Mouse (Mus musculus): ENCODE results near the gene Atm. TPM values are rescaled to one million over a fixed set of nuclear protein-coding genes. Genes with fewer than 3 reads are reported as not detected.

Gene Atm
- polyA plus RNA-seq, 1 experiment from 2014 or later = 12.9 TPM

DNA sequence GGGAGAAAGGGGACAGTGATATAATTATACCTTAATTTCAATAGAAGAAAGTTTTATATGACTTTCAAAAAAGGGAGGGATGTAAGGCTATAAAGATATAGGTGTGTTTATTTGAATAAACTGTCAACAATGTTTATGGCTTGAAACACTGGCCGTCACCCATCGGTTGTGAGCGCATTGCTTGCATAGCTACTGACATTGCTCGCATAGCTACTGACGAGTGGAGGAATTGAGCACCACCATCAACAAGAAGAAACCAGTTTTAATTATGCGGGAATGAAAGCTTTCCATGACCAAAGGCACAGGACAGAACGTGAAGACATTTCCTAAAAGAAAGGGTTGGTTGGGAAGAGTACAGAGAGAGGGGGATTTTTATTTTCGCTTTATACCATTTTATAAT, 135.4 kb downstream of the Atm start:
- WGBS = 91% methylated on average over 8 of the region's 8 CpGs

DNA sequence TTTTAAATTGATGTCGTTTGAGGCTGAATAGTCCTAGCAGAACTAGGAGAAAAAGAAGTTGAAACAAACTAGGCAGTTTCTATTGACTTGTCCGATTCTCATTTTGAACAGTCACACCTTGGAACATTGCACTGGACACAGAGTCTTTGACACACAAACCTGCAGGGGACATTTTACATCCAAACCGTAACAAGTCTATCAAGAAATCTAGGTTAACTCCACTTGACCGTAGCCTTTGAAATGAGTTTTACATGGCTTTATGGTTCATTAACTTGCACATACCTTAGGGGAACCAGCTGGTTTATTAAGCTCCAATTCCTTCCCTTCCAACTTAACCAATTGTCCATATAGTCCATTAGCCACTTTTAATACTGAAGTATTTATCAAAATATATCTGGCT, 135.8 kb downstream of the Atm start:
- no peak for ATAC-seq
- Histone ChIP-seq H3K4me3 (replicated peaks; ENCODE audit: low read length) (no peak overlapping the region), H3K4me2 (ENCODE audit: low read length) (no peak overlapping the region), H3K27me3 (replicated peaks; ENCODE audit: control insufficient read depth, insufficient read depth, low read length) (no peaks in the 10 kb centered on the region), H3K9me3 (ENCODE audit: control insufficient read depth, low read length) (no peaks in the 10 kb centered on the region), H3K4me1 (replicated peaks; ENCODE audit: control insufficient read depth, insufficient read depth, low read length) (peaks cover 10% of the 10 kb centered on the region; the same call in 1 of the 2 replicates), H3K9ac (replicated peaks; ENCODE audit: low read depth, low read length) (no peak overlapping the region), H3K36me3 (ENCODE audit: control insufficient read depth, insufficient read depth) (no peaks in the 10 kb centered on the region), H3K27ac (ENCODE audit: low read length) (no peak overlapping the region)
- 85% methylated on average over 4 of the region's 4 CpGs for WGBS

More for the DNA sequence above, 135.4 kb downstream of the Atm start:
- no peak overlapping the region for H3K9ac ChIP-seq (replicated peaks; ENCODE audit: low read depth, low read length)
- H3K4me3 ChIP-seq (replicated peaks; ENCODE audit: low read length) = no peak overlapping the region
- no peak overlapping the region for H3K4me2 ChIP-seq (ENCODE audit: low read length)
- H3K4me1 ChIP-seq (replicated peaks; ENCODE audit: control insufficient read depth, insufficient read depth, low read length) = peaks cover 10% of the 10 kb centered on the region; the same call in 1 of the 2 replicates
- no peaks in the 10 kb centered on the region for H3K27me3 ChIP-seq (replicated peaks; ENCODE audit: control insufficient read depth, insufficient read depth, low read length)
- no peaks in the 10 kb centered on the region for H3K9me3 ChIP-seq (ENCODE audit: control insufficient read depth, low read length)
- no peak overlapping the region for H3K27ac ChIP-seq (ENCODE audit: low read length)
- no peak for ATAC-seq
- H3K36me3 ChIP-seq (ENCODE audit: control insufficient read depth, insufficient read depth) = no peaks in the 10 kb centered on the region

DNA sequence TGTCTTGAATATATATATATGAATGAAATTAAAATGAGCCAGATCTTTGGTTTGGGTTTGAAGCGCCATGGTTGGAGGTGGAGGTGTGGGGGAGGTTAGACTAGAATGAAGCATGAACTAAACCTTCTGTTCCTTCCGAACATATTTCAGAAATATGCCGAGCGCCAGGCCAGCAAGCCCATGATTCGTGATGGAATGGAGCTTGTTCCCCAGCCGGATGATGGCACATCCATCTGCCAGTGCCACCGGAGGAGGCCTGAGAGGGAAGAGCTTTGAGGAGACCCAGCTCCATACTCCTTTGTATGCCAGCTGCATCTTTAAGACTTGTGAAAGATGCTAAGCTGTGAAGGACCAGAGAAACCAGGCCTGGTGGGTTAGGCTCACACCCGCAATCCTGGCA, 137.0 kb downstream of the Atm start:
- Histone ChIP-seq H3K27ac (ENCODE audit: low read length) (no peak overlapping the region), H3K9me3 (ENCODE audit: control insufficient read depth, low read length) (no peaks in the 10 kb centered on the region), H3K27me3 (replicated peaks; ENCODE audit: control insufficient read depth, insufficient read depth, low read length) (no peaks in the 10 kb centered on the region), H3K4me1 (replicated peaks; ENCODE audit: control insufficient read depth, insufficient read depth, low read length) (peaks cover 8% of the 10 kb centered on the region; the same call in 1 of the 2 replicates), H3K36me3 (ENCODE audit: control insufficient read depth, insufficient read depth) (no peaks in the 10 kb centered on the region), H3K4me2 (ENCODE audit: low read length) (no peak overlapping the region), H3K4me3 (replicated peaks; ENCODE audit: low read length) (no peak overlapping the region), H3K9ac (replicated peaks; ENCODE audit: low read depth, low read length) (no peak overlapping the region)
- ATAC-seq = no peak
- 95% methylated on average over 8 of the region's 8 CpGs for WGBS

DNA sequence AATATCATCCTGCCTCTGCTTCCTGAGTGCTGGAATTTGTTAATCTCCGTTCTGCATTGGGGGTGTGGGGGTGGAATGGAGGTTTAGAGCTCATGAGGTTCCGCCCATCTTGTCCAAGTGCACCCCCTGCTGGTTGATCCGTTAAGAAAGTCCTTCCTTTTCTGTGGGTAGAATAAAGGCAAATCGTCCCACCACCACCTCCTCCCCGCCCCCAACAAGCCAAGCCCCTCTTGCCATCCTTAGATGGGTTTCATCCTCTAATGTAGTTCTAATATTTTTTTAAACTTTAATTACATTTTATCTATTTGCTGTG, 138.2 kb downstream of the Atm start:
- H3K4me2 ChIP-seq (ENCODE audit: low read length) = no peak overlapping the region
- H3K9ac ChIP-seq (replicated peaks; ENCODE audit: low read depth, low read length) = no peak overlapping the region
- no peaks in the 10 kb centered on the region for H3K9me3 ChIP-seq (ENCODE audit: control insufficient read depth, low read length)
- no peaks in the 10 kb centered on the region for H3K27me3 ChIP-seq (replicated peaks; ENCODE audit: control insufficient read depth, insufficient read depth, low read length)
- no peak overlapping the region for H3K27ac ChIP-seq (ENCODE audit: low read length)
- 13% methylated on average over 5 of the region's 5 CpGs for WGBS
- H3K36me3 ChIP-seq (ENCODE audit: control insufficient read depth, insufficient read depth) = no peaks in the 10 kb centered on the region
- no peak overlapping the region for H3K4me3 ChIP-seq (replicated peaks; ENCODE audit: low read length)
- ATAC-seq = no peak
- peaks cover 8% of the 10 kb centered on the region; the same call in 1 of the 2 replicates for H3K4me1 ChIP-seq (replicated peaks; ENCODE audit: control insufficient read depth, insufficient read depth, low read length)

DNA sequence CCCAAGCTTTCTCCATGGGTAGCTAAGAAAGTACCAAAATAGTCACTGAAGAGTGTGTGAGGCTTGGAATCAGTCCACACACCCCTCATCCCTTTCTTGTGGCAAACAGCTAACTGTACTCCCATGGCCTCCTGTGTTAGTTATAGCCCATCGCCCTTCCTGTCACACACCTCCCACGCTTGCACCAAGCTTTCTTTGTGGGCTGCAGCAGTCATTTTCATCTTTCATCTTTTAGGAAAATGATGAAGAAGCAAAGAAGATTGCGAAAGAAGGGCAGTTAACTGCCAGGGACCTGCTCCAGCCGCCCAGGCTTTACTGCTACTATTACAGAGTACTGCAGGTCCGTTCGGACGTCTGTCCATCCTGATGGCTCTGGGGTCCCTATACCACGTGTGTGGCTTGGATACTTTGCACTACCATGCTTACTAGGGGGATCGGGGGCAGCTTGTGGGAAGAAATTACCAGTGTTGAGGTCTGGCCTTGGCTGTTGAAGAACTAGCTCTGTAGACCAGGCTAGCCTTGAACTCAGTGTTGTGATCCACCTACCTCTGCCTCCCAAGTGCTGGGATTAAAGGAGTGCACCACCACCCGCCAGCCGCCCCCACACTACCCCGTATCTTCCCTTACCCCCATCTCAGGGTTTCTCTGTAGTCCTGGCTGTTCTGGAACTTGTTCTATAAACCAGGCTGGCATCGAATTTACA, 138.7 kb downstream of the Atm start:
- no peak for ATAC-seq
- no peaks in the 10 kb centered on the region for H3K9me3 ChIP-seq (ENCODE audit: control insufficient read depth, low read length)
- H3K27ac ChIP-seq (ENCODE audit: low read length) = no peak overlapping the region
- H3K4me3 ChIP-seq (replicated peaks; ENCODE audit: low read length) = no peak overlapping the region
- peaks cover 6% of the 10 kb centered on the region; the same call in 1 of the 2 replicates for H3K4me1 ChIP-seq (replicated peaks; ENCODE audit: control insufficient read depth, insufficient read depth, low read length)
- H3K9ac ChIP-seq (replicated peaks; ENCODE audit: low read depth, low read length) = no peak overlapping the region
- H3K36me3 ChIP-seq (ENCODE audit: control insufficient read depth, insufficient read depth) = no peaks in the 10 kb centered on the region
- no peak overlapping the region for H3K4me2 ChIP-seq (ENCODE audit: low read length)
- H3K27me3 ChIP-seq (replicated peaks; ENCODE audit: control insufficient read depth, insufficient read depth, low read length) = no peaks in the 10 kb centered on the region
- 84% methylated on average over 13 of the region's 13 CpGs for WGBS

- no peak overlapping the region for H3K4me3 ChIP-seq (replicated peaks; ENCODE audit: low read length)
- no peaks in the 10 kb centered on the region for H3K9me3 ChIP-seq (ENCODE audit: control insufficient read depth, low read length)
- WGBS = 86% methylated on average over 7 of the region's 7 CpGs
- ATAC-seq = no peak
- H3K36me3 ChIP-seq (ENCODE audit: control insufficient read depth, insufficient read depth) = no peaks in the 10 kb centered on the region
- no peak overlapping the region for H3K9ac ChIP-seq (replicated peaks; ENCODE audit: low read depth, low read length)
- H3K4me2 ChIP-seq (ENCODE audit: low read length) = no peak overlapping the region
- H3K4me1 ChIP-seq (replicated peaks; ENCODE audit: control insufficient read depth, insufficient read depth, low read length) = 0 out of 2 replicates have a peak, but pooled peaks cover 2% of the 10 kb centered on the region
- no peaks in the 10 kb centered on the region for H3K27me3 ChIP-seq (replicated peaks; ENCODE audit: control insufficient read depth, insufficient read depth, low read length)
- no peak overlapping the region for H3K27ac ChIP-seq (ENCODE audit: low read length)
Measured at GRCm38 (mm10) chr9:53390136-53390535, 146.4 kb downstream of the Atm start.

Small RNAs within 50 kb of the gene (microRNA-seq; reads per million reads assigned to microRNA genes)
- gene Mir130c = not detected

Other genes with a start within 250 kb of the Atm start
- gene Exph5, start 235.1 kb downstream of the Atm start, polyA plus RNA-seq (2015; fragmentation: Nextera tagmentation; extraction: Ambion mirVana) = 0.09 and 0.14 TPM in 2 replicates
- 4.7 and 7.1 TPM in 2 replicates for gene Kdelc2, start 152.7 kb downstream of the Atm start, polyA plus RNA-seq (2015; fragmentation: Nextera tagmentation; extraction: Ambion mirVana)
- gene 4930550C14Rik, start 134.4 kb downstream of the Atm start, polyA plus RNA-seq (2015; fragmentation: Nextera tagmentation; extraction: Ambion mirVana) = 0.22 and 0.30 TPM in 2 replicates
- gene Npat, start 307 bp upstream of the Atm start, polyA plus RNA-seq (2015; fragmentation: Nextera tagmentation; extraction: Ambion mirVana) = 12.1 and 14.1 TPM in 2 replicates
- 187 and 191 TPM in 2 replicates for gene Acat1, start 73.6 kb upstream of the Atm start, polyA plus RNA-seq (2015; fragmentation: Nextera tagmentation; extraction: Ambion mirVana)
- gene Cul5, start 133.3 kb upstream of the Atm start, polyA plus RNA-seq (2015; fragmentation: Nextera tagmentation; extraction: Ambion mirVana) = 41.4 and 44.1 TPM in 2 replicates
- 3.2 and 3.8 TPM in 2 replicates for gene Rab39, start 169.5 kb upstream of the Atm start, polyA plus RNA-seq (2015; fragmentation: Nextera tagmentation; extraction: Ambion mirVana)
- 12.8 and 14.0 TPM in 2 replicates for gene Slc35f2, start 234.8 kb upstream of the Atm start, polyA plus RNA-seq (2015; fragmentation: Nextera tagmentation; extraction: Ambion mirVana)

Measured in forebrain, embryonic 16.5 days (tissue).